Comparison of ENCODE assay signal across 8 mouse cellular contexts in genomic region chr2:90782901-90783486, GRCm38 (mm10). TPM values are rescaled to one million over a fixed set of nuclear protein-coding genes. Genes with fewer than 3 reads are reported as not detected.
DNase-seq lines count a peak whose midpoint lies in the region; ATAC-seq and TF ChIP-seq lines count a peak whose summit lies in the region.

No protein-coding gene starts in this region.

- H3K9me3 ChIP-seq in kidney, embryonic 15.5 days (replicated peaks) = no peaks in the 10 kb centered on the region
- H3K9me3 ChIP-seq in stomach, postnatal 0 days (ENCODE audit: control insufficient read depth, low read length) = no peaks in the 10 kb centered on the region

- peak overlapping the region; percentile 51 for H3K4me3 ChIP-seq in kidney, embryonic 15.5 days (replicated peaks)
- H3K4me3 ChIP-seq in stomach, postnatal 0 days (ENCODE audit: low read depth, low read length) = peak overlapping the region; percentile 50

- TF ChIP-seq EP300 in stomach, postnatal 0 days (optimal IDR thresholded peaks at IDR 0.05) = no peak

- DNase-seq in lung, adult 18-20 months = peak; percentile 13 to 24
- DNase-seq in lung, postnatal 25 days (ENCODE audit: low spot score) = no peak
- DNase-seq in cerebellum, adult 9-10 months = peak; percentile 56
- DNase-seq in gastrocnemius, postnatal 4 days (ENCODE audit: low spot score in 2 of 2) = peak; percentile 21 to 39
- DNase-seq in stomach, postnatal 0 days (ENCODE audit: low spot score) = peak; percentile 36
- DNase-seq in layer of hippocampus, adult 18-20 months (ENCODE audit: low spot score in 2 of 2) = no peak

- H3K9ac ChIP-seq in kidney, embryonic 15.5 days = peak overlapping the region; percentile 37
- H3K9ac ChIP-seq in stomach, postnatal 0 days (ENCODE audit: low read length) = peak overlapping the region; percentile 45

- peaks cover 8% of the 10 kb centered on the region; the same call in 1 of the 2 replicates for H3K27me3 ChIP-seq in kidney, embryonic 15.5 days
- no peaks in the 10 kb centered on the region for H3K27me3 ChIP-seq in stomach, postnatal 0 days (ENCODE audit: control insufficient read depth, insufficient read depth, low read length)

- H3K27ac ChIP-seq in kidney, embryonic 15.5 days = no peak overlapping the region
- no peak overlapping the region for H3K27ac ChIP-seq in stomach, postnatal 0 days (replicated peaks)

- peak; percentile 75 for ATAC-seq in kidney, embryonic 15.5 days (replicated peaks; ENCODE audit: low FRiP score)
- peak; percentile 57 for ATAC-seq in megakaryocyte, adult 5-6 weeks (ENCODE audit: poor library complexity, severe bottlenecking)
- ATAC-seq in stomach, postnatal 0 days (ENCODE audit: low FRiP score, low TSS enrichment) = peak; percentile 70

- no peak for TF ChIP-seq CTCF in stomach, postnatal 0 days (IDR thresholded peaks at IDR 0.05; ENCODE audit: low read depth)

- H3K36me3 ChIP-seq in kidney, embryonic 15.5 days = peaks cover 33% of the 10 kb centered on the region
- H3K36me3 ChIP-seq in stomach, postnatal 0 days (ENCODE audit: control insufficient read depth, insufficient read depth, low read length) = peaks cover 14% of the 10 kb centered on the region

- 1% methylated on average over 28 of the region's 29 CpGs for WGBS in kidney, embryonic 15.5 days
- 4% methylated on average over 25 of the region's 29 CpGs for WGBS in stomach, postnatal 0 days

- peak overlapping the region; percentile 83 for H3K4me2 ChIP-seq in kidney, embryonic 15.5 days
- H3K4me2 ChIP-seq in stomach, postnatal 0 days (replicated peaks; ENCODE audit: low read depth) = peak overlapping the region; percentile 78

- peaks cover 16% of the 10 kb centered on the region for H3K4me1 ChIP-seq in kidney, embryonic 15.5 days
- H3K4me1 ChIP-seq in stomach, postnatal 0 days (replicated peaks; ENCODE audit: control insufficient read depth, insufficient read depth) = no peaks in the 10 kb centered on the region

RNA-seq across cellular contexts. Expression of gene Agbl2, which starts 0.5 kb away (rescaled TPM):
- under 1 TPM; 0.34 to 0.83 TPM for total RNA-seq in gastrocnemius, postnatal 4 days (2021)
- polyA plus RNA-seq in kidney, embryonic 15.5 days (2015; fragmentation: Nextera tagmentation; extraction: Ambion mirVana) = 0.76 and 0.84 TPM in 2 replicates
- total RNA-seq in megakaryocyte, adult 5-6 weeks (2015) = not detected in 2 replicates
- total RNA-seq in megakaryocyte, adult 5-6 weeks (2017) = not detected in 2 replicates
- polyA plus RNA-seq in stomach, postnatal 0 days (2015; fragmentation: Nextera tagmentation; extraction: Ambion mirVana) = 0.28 and 0.35 TPM in 2 replicates
- 1 to 10 TPM in 1 of 2 experiments, under 1 TPM in 1; 0.64 to 1.5 TPM for total RNA-seq in layer of hippocampus, adult 18-20 months (2021)

RNA-seq across cellular contexts. Expression of gene Fnbp4, which starts 37.8 kb away (rescaled TPM):
- 10 to 100 TPM; 38.6 to 51.3 TPM for total RNA-seq in gastrocnemius, postnatal 4 days (2021)
- 104 and 117 TPM in 2 replicates for polyA plus RNA-seq in kidney, embryonic 15.5 days (2015; fragmentation: Nextera tagmentation; extraction: Ambion mirVana)
- total RNA-seq in megakaryocyte, adult 5-6 weeks (2015) = 73.0 and 77.6 TPM in 2 replicates
- 119 and 139 TPM in 2 replicates for total RNA-seq in megakaryocyte, adult 5-6 weeks (2017)
- polyA plus RNA-seq in stomach, postnatal 0 days (2015; fragmentation: Nextera tagmentation; extraction: Ambion mirVana) = 26.3 and 31.0 TPM in 2 replicates
- total RNA-seq in layer of hippocampus, adult 18-20 months (2021) = 10 to 100 TPM; 46.9 to 51.0 TPM

Comparison
In these comparisons a context has a peak if more than half of its experiments do, and no peak if none do; other contexts are left out.
1. DNase-seq: peak in lung, adult 18-20 months (2 of 2), cerebellum, adult 9-10 months (single experiment), gastrocnemius, postnatal 4 days (2 of 2) and stomach, postnatal 0 days (single experiment); none in lung, postnatal 25 days (single experiment) and layer of hippocampus, adult 18-20 months (0 of 2).
2. Peak in every context shown above with its lines, with median percentiles within 50 percentile points of each other: ATAC-seq.